Mouse (Mus musculus) regulatory T cell (primary cell): ENCODE data around the gene Ntn1.

Experiments
- in situ Hi-C: fragments of 300-600 bp; cut with MboI, MseI; formaldehyde crosslinking; loops from one replicate; pipeline ENCODE4 v1.15.1; 2025; ENCODE audit warnings: high pct_unique_total_duplicates

The Ntn1 gene

GRCm38 (mm10) chr11:68400727-68401219, at the start of gene Ntn1:
TSS of gene Ntn1 (minus strand) at chr11:68400823.
- in situ Hi-C loops, result no loop called here

GRCm38 (mm10) chr11:68448356-68448755, 47.7 kb upstream of the Ntn1 start:
- in situ Hi-C loops, result no loop called here

- in situ Hi-C loops, result no loop called here
Measured at GRCm38 (mm10) chr11:68447242-68447641, 46.6 kb upstream of the Ntn1 start.

GRCm38 (mm10) chr11:68446547-68446946, 45.9 kb upstream of the Ntn1 start:
- in situ Hi-C loops, result no loop called here

- in situ Hi-C loops, result no loop called here
Measured at GRCm38 (mm10) chr11:68445901-68446300, 45.3 kb upstream of the Ntn1 start.

GRCm38 (mm10) chr11:68442983-68443638, 42.5 kb upstream of the Ntn1 start:
- in situ Hi-C loops, result no loop called here

GRCm38 (mm10) chr11:68442346-68442745, 41.7 kb upstream of the Ntn1 start:
- in situ Hi-C loops, result no loop called here

GRCm38 (mm10) chr11:68440965-68441364, 40.3 kb upstream of the Ntn1 start:
- in situ Hi-C loops, result no loop called here

- in situ Hi-C loops, result no loop called here
Measured at GRCm38 (mm10) chr11:68440100-68440499, 39.5 kb upstream of the Ntn1 start.

- in situ Hi-C loops, result no loop called here
Measured at GRCm38 (mm10) chr11:68436376-68436775, 35.8 kb upstream of the Ntn1 start.

- in situ Hi-C loops, result no loop called here
Measured at GRCm38 (mm10) chr11:68435601-68436000, 35.0 kb upstream of the Ntn1 start.

GRCm38 (mm10) chr11:68434697-68435096, 34.1 kb upstream of the Ntn1 start:
- in situ Hi-C loops, result loop anchor here (5.0 kb wide), 1 partner anchor 48 kb away; no protein-coding TSS in a partner anchor

GRCm38 (mm10) chr11:68433534-68433933, 32.9 kb upstream of the Ntn1 start:
- in situ Hi-C loops, result loop anchor here (5.0 kb wide), 1 partner anchor 49 kb away; no protein-coding TSS in a partner anchor

- in situ Hi-C loops, result loop anchor here (5.0 kb wide), 1 partner anchor 50 kb away; no protein-coding TSS in a partner anchor
Measured at GRCm38 (mm10) chr11:68432361-68433021, 31.9 kb upstream of the Ntn1 start.

GRCm38 (mm10) chr11:68431699-68432360, 31.2 kb upstream of the Ntn1 start, which contains the start of gene Pik3r5:
TSS of gene Pik3r5 (plus strand) at chr11:68432121.
- in situ Hi-C loops, result loop anchor here (5.0 kb wide), 1 partner anchor 50 kb away; no protein-coding TSS in a partner anchor

- in situ Hi-C loops, result loop anchor here (5.0 kb wide), 1 partner anchor 52 kb away; no protein-coding TSS in a partner anchor
Measured at GRCm38 (mm10) chr11:68430662-68431061, 30.0 kb upstream of the Ntn1 start.

GRCm38 (mm10) chr11:68427083-68427570, 26.5 kb upstream of the Ntn1 start:
- in situ Hi-C loops, result no loop called here

- in situ Hi-C loops, result no loop called here
Measured at GRCm38 (mm10) chr11:68425492-68426315, 25.1 kb upstream of the Ntn1 start.

GRCm38 (mm10) chr11:68417831-68418230, 17.2 kb upstream of the Ntn1 start:
- in situ Hi-C loops, result no loop called here

- in situ Hi-C loops, result no loop called here
Measured at GRCm38 (mm10) chr11:68417001-68417400, 16.4 kb upstream of the Ntn1 start.

GRCm38 (mm10) chr11:68408127-68408526, 7.5 kb upstream of the Ntn1 start:
- in situ Hi-C loops, result no loop called here
